Mouse (Mus musculus) liver, adult 2 months (tissue): ENCODE measurements at regions not wholly inside any gene's neighbourhood (a gene's known extent, or its start where the extent isn't known, plus 50 kb on each side); places are given as distances from the start of the nearest gene placed in this dataset.

Source experiments
- DNase-seq: peaks from one replicate; pipeline ENCODE4 v3.0.0-alpha.2; 2011; ENCODE audit warnings: low read depth, low spot score; ENCODE audit errors: extremely low read depth
- H3K27ac ChIP-seq: fragments of 200-500 bp; replicated peaks from 2 replicates; pipeline ENCODE4 v1.5.1; 2012; ENCODE audit warnings: low read depth, mild to moderate bottlenecking, control low read depth, inconsistent platforms, low read length; ENCODE audit not compliant: insufficient read depth
- H3K27me3 ChIP-seq: fragments of 200-500 bp; 2 replicates; pipeline ENCODE4 v1.6.1; 2012; ENCODE audit warnings: mild to moderate bottlenecking, moderate library complexity, low read length, inconsistent platforms; ENCODE audit not compliant: control insufficient read depth, insufficient read depth
- H3K36me3 ChIP-seq: fragments of 200-500 bp; 2 replicates; pipeline ENCODE4 v1.6.1; 2012; ENCODE audit warnings: low read length, inconsistent platforms; ENCODE audit not compliant: control insufficient read depth, insufficient read depth
- H3K4me1 ChIP-seq: fragments of 200-500 bp; 2 replicates; pipeline ENCODE4 v1.6.1; 2011; ENCODE audit warnings: low read length; ENCODE audit not compliant: control insufficient read depth, insufficient read depth
- H3K4me3 ChIP-seq: fragments of 200-500 bp; 2 replicates; pipeline ENCODE4 v1.5.1; 2011; ENCODE audit warnings: low read depth, mild to moderate bottlenecking, control low read depth, low read length, moderate library complexity; ENCODE audit not compliant: insufficient read depth
- H3K79me2 ChIP-seq: fragments of 200-500 bp; 2 replicates; pipeline ENCODE4 v1.6.1; 2012; ENCODE audit warnings: inconsistent platforms, mild to moderate bottlenecking, low read length, moderate library complexity; ENCODE audit not compliant: control insufficient read depth, insufficient read depth
- H3K9ac ChIP-seq: fragments of 200-500 bp; 2 replicates; pipeline ENCODE4 v1.6.1; 2012; ENCODE audit warnings: low read depth, mild to moderate bottlenecking, control low read depth, inconsistent platforms, low read length
- CTCF ChIP-seq: fragments of 200-500 bp; IDR thresholded peaks from 2 replicates; pipeline ENCODE4 v1.5.1; 2011; ENCODE audit warnings: low read depth, low read length, control low read depth
- POLR2A ChIP-seq: fragments of 200-500 bp; IDR thresholded peaks from 2 replicates; pipeline ENCODE4 v1.6.1; 2011; ENCODE audit warnings: low read length, control low read depth; ENCODE audit not compliant: insufficient read depth; ENCODE audit errors: extremely low read depth
- WGBS: fragments of 180-500 bp; shearing (Covaris S2); methylation state at CpG from one replicate; pipeline ENCODE4 v1.1.7; 2018; 5-methylcytosine and 5-hydroxymethylcytosine counted together

DNA sequence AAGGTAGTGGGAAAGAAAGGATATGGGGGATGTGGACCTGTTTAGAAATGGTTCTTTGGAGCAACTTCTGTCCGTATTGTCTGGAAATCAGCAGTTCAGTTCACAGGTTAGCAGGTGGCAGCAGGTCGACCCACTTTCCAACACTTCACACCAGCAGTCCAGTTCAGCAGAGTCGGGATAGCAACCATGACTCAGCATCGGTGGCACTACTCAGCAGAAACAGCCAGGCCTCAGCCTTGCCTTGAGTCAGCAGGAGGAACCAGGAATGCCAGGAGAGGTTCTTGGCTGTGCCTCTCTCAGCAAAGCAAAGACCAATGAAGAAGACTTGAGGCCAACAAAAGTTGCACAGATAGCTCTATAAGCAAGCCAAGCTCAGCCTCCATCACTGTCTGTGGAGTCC, 66.8 kb upstream of the Arhgap5 start:
- H3K36me3 ChIP-seq = no peaks in the 10 kb centered on the region
- H3K4me3 ChIP-seq = no peak overlapping the region
- no peak for DNase-seq
- H3K4me1 ChIP-seq = peaks cover 9% of the 10 kb centered on the region
- TF ChIP-seq POLR2A = no peak
- TF ChIP-seq CTCF = no peak
- H3K27me3 ChIP-seq = no peaks in the 10 kb centered on the region
- H3K27ac ChIP-seq = no peak overlapping the region
- no peak overlapping the region for H3K9ac ChIP-seq
- 76% methylated on average over 4 of the region's 4 CpGs for WGBS
- no peaks in the 10 kb centered on the region for H3K79me2 ChIP-seq

GRCm38 (mm10) chr12:52439241-52439640, 64.5 kb upstream of the Arhgap5 start:
- H3K27ac ChIP-seq = peak overlapping the region; percentile 26; the same call in 1 of the 2 replicates
- WGBS = 7% methylated on average over 1 of the region's 1 CpGs
- no peaks in the 10 kb centered on the region for H3K27me3 ChIP-seq
- no peak overlapping the region; the same call in 1 of the 2 replicates for H3K9ac ChIP-seq
- peaks cover 9% of the 10 kb centered on the region for H3K4me1 ChIP-seq
- H3K4me3 ChIP-seq = no peak overlapping the region
- no peaks in the 10 kb centered on the region for H3K36me3 ChIP-seq
- TF ChIP-seq CTCF (no peak), POLR2A (no peak)
- peak; percentile 82 for DNase-seq
- no peaks in the 10 kb centered on the region for H3K79me2 ChIP-seq

GRCm38 (mm10) chr12:52440868-52441365, 62.9 kb upstream of the Arhgap5 start:
- no peaks in the 10 kb centered on the region for H3K27me3 ChIP-seq
- no peak overlapping the region for H3K27ac ChIP-seq
- no peak for DNase-seq
- no peak overlapping the region for H3K4me3 ChIP-seq
- no peak for TF ChIP-seq CTCF
- no peak for TF ChIP-seq POLR2A
- no peak overlapping the region for H3K9ac ChIP-seq
- H3K79me2 ChIP-seq = no peaks in the 10 kb centered on the region
- peaks cover 13% of the 10 kb centered on the region for H3K4me1 ChIP-seq
- 83% methylated on average over 7 of the region's 7 CpGs for WGBS
- no peaks in the 10 kb centered on the region for H3K36me3 ChIP-seq

DNA sequence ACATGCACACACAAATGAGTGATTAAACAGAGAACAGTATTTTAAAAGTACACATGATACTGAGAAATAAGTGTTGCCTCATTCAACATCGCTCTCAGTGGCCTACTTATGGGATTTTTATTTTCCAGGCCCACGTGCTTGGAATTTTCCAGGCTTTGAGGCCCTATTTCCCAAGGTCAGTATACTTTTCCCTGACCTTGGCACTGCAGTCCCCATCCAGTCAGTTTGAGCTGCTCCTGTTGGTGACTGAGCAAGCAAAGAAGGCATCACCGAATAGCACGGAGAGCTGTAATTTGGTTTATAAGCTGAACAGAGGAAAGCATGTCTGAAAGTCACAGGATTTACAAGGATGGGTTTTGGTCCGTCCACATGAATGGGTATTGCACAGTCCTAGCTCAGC, 61.4 kb upstream of the Arhgap5 start:
- peaks cover 19% of the 10 kb centered on the region for H3K4me1 ChIP-seq
- no peak overlapping the region for H3K4me3 ChIP-seq
- 77% methylated on average over 5 of the region's 5 CpGs for WGBS
- no peak overlapping the region for H3K27ac ChIP-seq
- H3K27me3 ChIP-seq = no peaks in the 10 kb centered on the region
- H3K9ac ChIP-seq = no peak overlapping the region
- no peaks in the 10 kb centered on the region for H3K79me2 ChIP-seq
- DNase-seq = no peak
- TF ChIP-seq POLR2A (no peak), CTCF (no peak)
- no peaks in the 10 kb centered on the region for H3K36me3 ChIP-seq

DNA sequence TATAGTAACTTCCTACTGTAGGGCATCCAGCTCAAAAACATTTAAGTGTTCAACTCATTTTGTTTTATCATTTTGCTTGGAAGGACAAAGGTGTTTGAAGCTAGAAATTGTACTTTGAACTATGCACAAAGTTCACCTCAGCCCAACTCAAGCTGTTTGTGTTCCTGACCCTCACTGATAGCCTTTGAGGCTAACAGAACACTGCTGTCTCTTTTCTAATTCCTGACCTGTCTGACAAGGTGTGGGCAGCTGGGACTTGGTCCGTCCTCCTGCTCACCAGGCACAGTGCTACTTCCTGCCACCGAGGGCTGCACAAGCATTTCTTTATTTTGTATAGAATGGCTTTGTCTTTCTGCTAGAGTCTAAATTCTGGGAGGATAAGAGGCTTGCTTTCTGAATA, 58.0 kb upstream of the Arhgap5 start:
- H3K79me2 ChIP-seq = no peaks in the 10 kb centered on the region
- WGBS = 15% methylated on average over 2 of the region's 2 CpGs
- peak overlapping the region; percentile 99 for H3K27ac ChIP-seq
- H3K9ac ChIP-seq = peak overlapping the region; percentile 75
- H3K36me3 ChIP-seq = no peaks in the 10 kb centered on the region
- H3K4me3 ChIP-seq = no peak overlapping the region
- DNase-seq = peak; percentile 99
- peaks cover 18% of the 10 kb centered on the region for H3K4me1 ChIP-seq
- 0 out of 2 replicates have a peak, but pooled peaks have one; percentile 25 for TF ChIP-seq POLR2A
- no peak for TF ChIP-seq CTCF
- no peaks in the 10 kb centered on the region for H3K27me3 ChIP-seq

GRCm38 (mm10) chr12:52446501-52446900, 57.3 kb upstream of the Arhgap5 start:
- Histone ChIP-seq H3K27ac (peak overlapping the region; percentile 99), H3K79me2 (no peaks in the 10 kb centered on the region), H3K4me1 (peaks cover 18% of the 10 kb centered on the region), H3K27me3 (no peaks in the 10 kb centered on the region), H3K36me3 (no peaks in the 10 kb centered on the region), H3K4me3 (0 out of 2 replicates have a peak overlapping the region, but pooled peaks have one; percentile 21), H3K9ac (peak overlapping the region; percentile 75)
- TF ChIP-seq POLR2A (no peak), CTCF (no peak)
- peak; percentile 99 for DNase-seq
- WGBS = 30% methylated on average over 7 of the region's 7 CpGs
